Mouse (Mus musculus) E14TG2a.4 (cell line): ENCODE results near the gene Mtf2.
"Not testable (repeated sequence)": the region's sequence is repeated elsewhere in the genome, so short reads cannot be mapped to it uniquely, and the experiment has no call there.

Experiments
- H3K27me3 ChIP-seq: 2 replicates; pipeline ENCODE4 v1.6.1; 2014; ENCODE audit warnings: low read length, control low read depth; ENCODE audit not compliant: insufficient read depth
- H3K36me3 ChIP-seq: 2 replicates; pipeline ENCODE4 v1.6.1; 2014; ENCODE audit warnings: low read length, control low read depth; ENCODE audit not compliant: insufficient read depth
- H3K4me1 ChIP-seq: replicated peaks from 2 replicates; pipeline ENCODE4 v1.6.1; 2014; ENCODE audit warnings: low read depth, low read length, control low read depth
- H3K4me3 ChIP-seq: replicated peaks from 2 replicates; pipeline ENCODE4 v1.5.1; 2014; ENCODE audit warnings: mild to moderate bottlenecking, low read length
- H3K9me3 ChIP-seq: 2 replicates; pipeline ENCODE4 v1.6.1; 2014; ENCODE audit warnings: low read length, control low read depth
- CTCF ChIP-seq: conservative IDR thresholded peaks from 2 replicates; pipeline ENCODE4 v1.5.1; 2014; ENCODE audit warnings: low read length
- NANOG ChIP-seq: IDR thresholded peaks from 2 replicates; pipeline ENCODE4 v1.6.1; 2014; ENCODE audit warnings: borderline replicate concordance, low read length, mixed read lengths
- POU5F1 ChIP-seq: IDR thresholded peaks from 2 replicates; pipeline ENCODE4 v1.6.1; 2014; ENCODE audit warnings: low read length, borderline replicate concordance

Mtf2 gene

DNA sequence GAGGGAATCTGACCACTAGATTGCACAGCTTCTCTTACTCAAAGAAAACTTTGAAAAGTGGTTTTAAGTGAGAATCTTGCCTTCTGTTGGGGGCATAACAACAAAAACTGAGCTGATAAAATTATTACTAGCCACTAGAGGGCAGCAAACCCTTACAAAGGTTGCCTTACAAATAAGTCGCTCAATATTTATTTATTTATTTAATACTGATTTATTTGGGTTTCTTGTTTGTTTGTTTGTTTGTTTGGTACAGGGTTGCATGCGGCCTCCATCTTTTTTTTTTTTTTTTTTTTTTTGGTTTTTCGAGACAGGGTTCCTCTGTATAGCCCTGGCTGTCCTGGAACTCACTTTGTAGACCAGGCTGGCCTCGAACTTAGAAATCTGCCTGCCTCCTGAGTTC, 31.3 kb upstream of the Mtf2 start:
- H3K4me3 ChIP-seq = no peak overlapping the region
- 0 out of 2 replicates have a peak, but pooled peaks cover 2% of the 10 kb centered on the region for H3K9me3 ChIP-seq
- H3K27me3 ChIP-seq = no peaks in the 10 kb centered on the region
- TF ChIP-seq NANOG (no peak), POU5F1 (no peak), CTCF (peak; percentile 52)
- H3K36me3 ChIP-seq = no peaks in the 10 kb centered on the region
- H3K4me1 ChIP-seq = peaks cover 36% of the 10 kb centered on the region

GRCm38 (mm10) chr5:108035523-108035922, 30.0 kb upstream of the Mtf2 start:
- no peak for TF ChIP-seq CTCF
- TF ChIP-seq NANOG = peak; percentile 78
- no peak for TF ChIP-seq POU5F1
- Histone ChIP-seq H3K4me1 (peaks cover 47% of the 10 kb centered on the region), H3K27me3 (no peaks in the 10 kb centered on the region), H3K4me3 (no peak overlapping the region), H3K9me3 (no peaks in the 10 kb centered on the region), H3K36me3 (no peaks in the 10 kb centered on the region)

DNA sequence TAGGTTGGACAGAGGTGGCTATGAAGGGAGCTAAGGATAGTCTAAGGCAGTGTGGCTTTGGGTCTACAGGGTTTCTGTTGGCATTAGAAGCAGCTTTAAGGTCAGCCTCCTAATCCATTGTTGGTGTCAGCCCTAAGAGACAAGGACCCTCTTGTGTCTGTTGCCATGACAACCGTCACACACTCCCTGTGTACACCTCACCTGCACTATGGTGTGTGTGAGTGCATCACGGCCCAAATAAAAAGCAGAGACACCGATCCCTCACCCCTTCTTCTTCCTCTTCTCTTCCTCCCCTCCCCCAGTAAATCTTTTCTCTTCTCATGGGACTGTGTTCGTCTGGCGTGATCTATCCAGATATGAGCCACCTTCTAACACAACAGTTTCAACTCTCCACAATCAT, 23.4 kb upstream of the Mtf2 start:
- TF ChIP-seq CTCF (no peak), NANOG (no peak), POU5F1 (no peak)
- Histone ChIP-seq H3K9me3 (no peaks in the 10 kb centered on the region), H3K4me1 (peaks cover 57% of the 10 kb centered on the region), H3K4me3 (no peak overlapping the region), H3K36me3 (no peaks in the 10 kb centered on the region), H3K27me3 (no peaks in the 10 kb centered on the region)

- H3K27me3 ChIP-seq = no peaks in the 10 kb centered on the region
- no peak overlapping the region for H3K4me3 ChIP-seq
- H3K36me3 ChIP-seq = no peaks in the 10 kb centered on the region
- peaks cover 51% of the 10 kb centered on the region for H3K4me1 ChIP-seq
- no peaks in the 10 kb centered on the region for H3K9me3 ChIP-seq
- TF ChIP-seq NANOG (no peak), POU5F1 (no peak), CTCF (no peak)
Observed at GRCm38 (mm10) chr5:108043908-108044307, 21.6 kb upstream of the Mtf2 start.

- TF ChIP-seq NANOG (no peak), POU5F1 (no peak), CTCF (no peak)
- H3K27me3 ChIP-seq = no peaks in the 10 kb centered on the region
- no peak overlapping the region for H3K4me3 ChIP-seq
- no peaks in the 10 kb centered on the region for H3K9me3 ChIP-seq
- H3K4me1 ChIP-seq = peaks cover 64% of the 10 kb centered on the region
- no peaks in the 10 kb centered on the region for H3K36me3 ChIP-seq
Observed at GRCm38 (mm10) chr5:108049711-108050268, 15.7 kb upstream of the Mtf2 start.

DNA sequence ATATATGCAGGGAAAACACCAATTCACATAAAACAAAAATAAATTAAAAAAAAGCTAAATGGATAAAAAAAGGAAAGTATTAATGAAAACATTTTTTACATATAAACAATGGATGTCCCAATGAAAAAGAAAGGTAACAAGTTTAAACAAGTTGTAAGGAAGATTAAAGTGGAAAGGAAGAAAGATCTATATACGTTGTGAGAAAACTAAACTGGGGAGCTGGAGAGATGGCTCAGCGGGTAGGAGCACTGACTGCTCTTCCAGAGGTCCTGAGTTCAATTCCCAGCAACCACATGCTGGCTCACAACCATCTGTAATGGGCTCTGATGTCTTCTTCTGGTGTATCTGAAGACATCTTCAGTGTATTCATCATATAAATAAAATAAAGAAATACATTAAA, 14.4 kb upstream of the Mtf2 start:
- peaks cover 58% of the 10 kb centered on the region for H3K4me1 ChIP-seq
- TF ChIP-seq POU5F1 (no peak), CTCF (no peak), NANOG (no peak)
- H3K9me3 ChIP-seq = peaks cover 2% of the 10 kb centered on the region
- no peak overlapping the region for H3K4me3 ChIP-seq
- H3K27me3 ChIP-seq = no peaks in the 10 kb centered on the region
- no peaks in the 10 kb centered on the region for H3K36me3 ChIP-seq

DNA sequence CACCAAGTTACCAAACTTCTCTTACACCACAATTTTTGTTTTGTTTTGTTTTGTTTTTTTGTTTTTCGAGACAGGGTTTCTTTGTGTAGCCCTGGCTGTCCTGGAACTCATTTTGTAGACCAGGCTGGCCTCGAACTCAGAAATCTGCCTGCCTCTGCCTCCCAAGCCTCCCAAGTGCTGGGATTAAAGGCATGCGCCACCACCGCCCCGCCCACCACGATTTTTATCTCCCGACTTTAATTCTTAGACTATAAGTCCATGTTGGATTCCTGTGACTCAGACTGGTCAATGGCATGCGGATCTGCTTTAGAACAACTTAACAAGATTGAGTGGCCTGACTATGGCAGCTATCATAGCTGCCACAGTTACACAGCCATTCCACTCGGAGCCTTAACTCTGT, 13.7 kb upstream of the Mtf2 start:
- Histone ChIP-seq H3K4me3 (peak overlapping the region; percentile 24), H3K4me1 (peaks cover 53% of the 10 kb centered on the region)
- H3K27me3 ChIP-seq, H3K36me3 ChIP-seq, H3K9me3 ChIP-seq: not testable (repeated sequence)

- peaks cover 5% of the 10 kb centered on the region for H3K9me3 ChIP-seq
- H3K4me1 ChIP-seq = peaks cover 49% of the 10 kb centered on the region
- H3K27me3 ChIP-seq = no peaks in the 10 kb centered on the region
- H3K36me3 ChIP-seq = no peaks in the 10 kb centered on the region
- no peak for TF ChIP-seq POU5F1
- no peak for TF ChIP-seq CTCF
- no peak for TF ChIP-seq NANOG
- peak overlapping the region; percentile 24 for H3K4me3 ChIP-seq
Observed at GRCm38 (mm10) chr5:108052200-108052599, 13.3 kb upstream of the Mtf2 start.

- TF ChIP-seq CTCF (no peak), POU5F1 (no peak), NANOG (no peak)
- Histone ChIP-seq H3K36me3 (no peaks in the 10 kb centered on the region), H3K4me3 (no peak overlapping the region), H3K27me3 (no peaks in the 10 kb centered on the region), H3K4me1 (peaks cover 49% of the 10 kb centered on the region), H3K9me3 (peaks cover 5% of the 10 kb centered on the region)
Observed at GRCm38 (mm10) chr5:108053566-108053965, 11.9 kb upstream of the Mtf2 start.

DNA sequence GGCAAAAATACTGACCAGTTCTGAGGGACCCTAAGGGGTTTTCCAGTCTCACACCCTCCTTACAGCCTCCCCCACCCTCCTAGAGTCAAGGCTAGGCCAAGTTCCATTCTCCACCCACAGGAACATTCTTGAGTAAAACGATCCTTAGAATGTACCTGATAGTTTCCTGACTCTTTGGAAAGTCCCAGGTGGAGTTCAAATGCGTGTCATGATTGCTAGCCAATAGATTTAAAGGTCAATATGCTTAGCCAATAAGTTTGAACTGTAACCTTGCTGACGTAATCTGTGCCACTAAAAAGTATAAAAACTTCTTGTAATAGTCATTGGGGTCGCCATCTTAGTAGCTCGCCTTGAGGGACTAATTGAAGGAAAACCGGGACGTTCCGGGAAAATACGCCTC, 5.1 kb upstream of the Mtf2 start:
- Histone ChIP-seq H3K9me3 (peaks cover 5% of the 10 kb centered on the region), H3K4me1 (peaks cover 26% of the 10 kb centered on the region), H3K27me3 (no peaks in the 10 kb centered on the region), H3K4me3 (peak overlapping the region; percentile 98), H3K36me3 (peaks cover 33% of the 10 kb centered on the region)
- TF ChIP-seq CTCF (no peak), NANOG (peak; percentile 61; the same call in 1 of the 2 replicates)
